Mouse (Mus musculus) neural tube, embryonic 11.5 days (tissue): Measurements from ENCODE around the gene Cybrd1. TPM values are rescaled to one million over a fixed set of nuclear protein-coding genes. Genes with fewer than 3 reads are reported as not detected.

Experiments
- ATAC-seq: fragments of 200-750 bp; cut with Nextera tagmentation; 2 replicates; pipeline ENCODE4 v1.8.0; 2017; ENCODE audit warnings: moderate number of reproducible peaks, mild to moderate bottlenecking, moderate TSS enrichment, moderate library complexity; ENCODE audit not compliant: insufficient read depth, low FRiP score, low TSS enrichment
- DNase-seq: peaks from one replicate; pipeline ENCODE4 v3.0.0-alpha.2; 2015; ENCODE audit warnings: low spot score
- H3K27ac ChIP-seq: fragments of 300-500 bp; sonication (generic); 2 replicates; pipeline ENCODE4 v1.5.1; 2014; ENCODE audit warnings: low read depth, mild to moderate bottlenecking, low read length
- H3K27me3 ChIP-seq: fragments of 300-500 bp; sonication (generic); 2 replicates; pipeline ENCODE4 v1.6.1; 2014; ENCODE audit warnings: mild to moderate bottlenecking, low read length, mixed read lengths; ENCODE audit not compliant: control insufficient read depth, insufficient read depth
- H3K36me3 ChIP-seq: fragments of 300-500 bp; sonication (generic); 2 replicates; pipeline ENCODE4 v1.6.1; 2014; ENCODE audit warnings: mild to moderate bottlenecking, low read length, moderate library complexity, mixed read lengths; ENCODE audit not compliant: control insufficient read depth, insufficient read depth
- H3K4me1 ChIP-seq: fragments of 300-500 bp; sonication (generic); 2 replicates; pipeline ENCODE4 v1.6.1; 2014; ENCODE audit warnings: low read length, mixed read lengths; ENCODE audit not compliant: control insufficient read depth, insufficient read depth
- H3K4me2 ChIP-seq: fragments of 300-500 bp; sonication (generic); 2 replicates; pipeline ENCODE4 v1.6.1; 2014; ENCODE audit warnings: low read depth, mild to moderate bottlenecking, moderate library complexity
- H3K4me3 ChIP-seq: fragments of 300-500 bp; sonication (generic); 2 replicates; pipeline ENCODE4 v1.5.1; 2014; ENCODE audit warnings: low read depth, low read length
- H3K9ac ChIP-seq: fragments of 300-500 bp; sonication (generic); 2 replicates; pipeline ENCODE4 v1.6.1; 2014; ENCODE audit warnings: mild to moderate bottlenecking, low read length
- H3K9me3 ChIP-seq: fragments of 300-500 bp; sonication (generic); 2 replicates; pipeline ENCODE4 v1.6.1; 2016; ENCODE audit warnings: low read length; ENCODE audit not compliant: control insufficient read depth
- WGBS: fragments of 180-500 bp; shearing (Covaris S2); extraction: QIAGEN DNeasy Blood & Tissue Kit; methylation state at CpG from one replicate; pipeline ENCODE4 v1.1.7; 2014; 5-methylcytosine and 5-hydroxymethylcytosine counted together
- polyA plus RNA-seq: library from polyadenylated mRNA; unstranded; fragments of >200 nt; fragmentation: Nextera tagmentation; extraction: Ambion mirVana; gene quantifications from 2 replicates; pipeline ENCODE4 v1.2.1, GENCODE M21; 2014

Cybrd1 gene
- polyA plus RNA-seq, 1 experiment from 2014 or later, result 0.27 TPM

DNA sequence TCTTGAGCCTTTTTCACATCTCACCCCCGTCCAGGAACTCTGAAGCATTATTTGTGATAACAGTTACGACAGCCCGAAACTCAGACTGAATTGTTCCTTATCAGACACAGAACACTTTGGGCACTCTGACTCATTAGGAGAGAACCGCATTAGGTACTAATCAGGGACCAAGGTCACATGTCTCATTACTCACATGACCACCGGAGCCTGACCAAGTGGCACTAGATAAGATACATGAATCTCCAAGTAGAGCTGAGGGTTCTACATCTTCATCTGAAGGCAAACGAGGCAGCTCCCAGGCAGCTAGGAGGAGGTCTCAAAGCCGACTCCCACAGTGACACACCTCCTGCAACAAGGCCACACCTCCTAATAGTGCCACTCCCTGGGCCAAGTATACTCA lies 21.6 kb upstream of the Cybrd1 start:
- DNase-seq (no peak), ATAC-seq (no peak)
- WGBS, result 88% methylated on average over 7 of the region's 7 CpGs
- Histone ChIP-seq H3K27me3 (no peaks in the 10 kb centered on the region), H3K4me2 (no peak overlapping the region), H3K4me1 (no peaks in the 10 kb centered on the region), H3K27ac (no peak overlapping the region), H3K9me3 (no peaks in the 10 kb centered on the region), H3K36me3 (no peaks in the 10 kb centered on the region), H3K9ac (no peak overlapping the region), H3K4me3 (no peak overlapping the region)

DNA sequence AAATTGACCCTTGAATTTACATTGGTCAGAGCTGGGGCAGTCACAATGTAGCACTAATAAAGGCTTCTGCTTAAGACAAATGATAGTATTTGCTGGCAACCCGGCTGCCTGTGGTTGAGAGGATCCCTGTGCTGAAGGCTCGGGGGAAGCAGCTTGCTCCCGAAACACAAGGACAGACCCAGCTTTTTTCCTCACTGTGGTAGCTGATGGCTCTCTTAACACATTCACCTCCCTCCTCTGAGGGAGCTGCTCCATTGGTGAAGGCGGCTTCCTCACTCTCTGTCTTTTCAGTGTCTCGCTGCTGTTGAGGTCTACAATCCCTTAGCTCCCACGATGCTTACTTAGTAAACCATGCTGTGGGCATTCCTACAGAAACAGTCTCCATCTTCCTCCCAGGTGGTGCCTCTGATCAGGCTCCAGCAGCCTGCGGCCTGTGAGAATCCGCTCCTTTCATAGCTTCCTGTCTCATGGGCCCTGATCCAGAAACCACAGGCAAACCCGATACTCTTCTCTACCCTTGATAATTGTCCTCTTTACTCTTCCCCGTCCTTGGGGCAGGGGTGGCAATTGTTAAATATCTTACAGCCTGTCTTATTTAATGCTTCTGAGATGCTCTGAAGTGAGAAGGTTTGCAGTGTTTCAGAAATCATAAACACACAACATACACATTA lies 15.0 kb upstream of the Cybrd1 start:
- Histone ChIP-seq H3K4me2 (no peak overlapping the region), H3K36me3 (no peaks in the 10 kb centered on the region), H3K9me3 (no peaks in the 10 kb centered on the region), H3K27ac (no peak overlapping the region), H3K9ac (no peak overlapping the region), H3K4me1 (no peaks in the 10 kb centered on the region), H3K4me3 (no peak overlapping the region), H3K27me3 (no peaks in the 10 kb centered on the region)
- ATAC-seq, result no peak
- no peak for DNase-seq
- WGBS, result 89% methylated on average over 10 of the region's 10 CpGs

DNA sequence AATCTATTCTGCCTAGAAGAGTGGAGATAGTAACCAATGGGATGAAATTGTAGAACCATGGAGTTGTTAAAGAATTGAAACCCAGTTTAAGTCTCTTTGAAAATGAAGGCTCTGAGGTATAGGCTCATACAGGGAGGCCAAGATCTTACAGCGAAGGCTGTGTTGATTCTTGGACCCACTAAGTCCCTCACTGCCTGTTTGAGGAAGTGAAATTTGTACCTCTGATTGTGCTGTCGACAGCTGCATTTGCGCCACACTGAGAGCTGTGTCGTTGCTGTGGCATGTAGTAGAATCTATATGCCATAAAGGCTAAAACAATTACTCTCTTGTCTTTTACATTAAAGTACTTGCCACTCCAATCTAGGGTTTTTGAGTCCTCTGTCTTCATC lies 14.4 kb upstream of the Cybrd1 start:
- H3K36me3 ChIP-seq, result no peaks in the 10 kb centered on the region
- no peak overlapping the region for H3K4me3 ChIP-seq
- H3K9me3 ChIP-seq, result no peaks in the 10 kb centered on the region
- H3K9ac ChIP-seq, result no peak overlapping the region
- DNase-seq (no peak), ATAC-seq (no peak)
- no peaks in the 10 kb centered on the region for H3K4me1 ChIP-seq
- no peak overlapping the region for H3K4me2 ChIP-seq
- WGBS, result 92% methylated on average over 4 of the region's 4 CpGs
- H3K27ac ChIP-seq, result no peak overlapping the region
- no peaks in the 10 kb centered on the region for H3K27me3 ChIP-seq

DNA sequence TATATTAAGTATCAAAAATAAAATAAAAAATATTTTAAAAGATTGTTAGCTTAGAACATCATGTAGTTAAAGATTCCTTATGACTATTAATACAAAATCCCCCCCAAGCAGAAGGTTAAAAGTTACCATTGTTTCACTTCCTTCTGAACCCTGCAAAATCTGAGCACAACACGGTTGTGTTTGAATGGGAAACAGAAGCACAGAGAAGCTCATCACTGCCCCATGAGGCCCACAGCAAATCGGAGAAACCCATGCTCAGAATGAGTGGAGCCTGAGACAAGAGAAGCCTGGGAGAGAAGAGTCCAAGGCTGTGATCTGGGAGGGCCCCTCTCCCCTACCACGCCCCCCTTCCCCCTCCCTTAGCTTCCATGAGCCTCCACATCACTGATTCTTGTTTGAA lies 13.0 kb upstream of the Cybrd1 start:
- H3K4me2 ChIP-seq, result no peak overlapping the region
- H3K4me3 ChIP-seq, result no peak overlapping the region
- no peak for DNase-seq
- no peaks in the 10 kb centered on the region for H3K36me3 ChIP-seq
- H3K4me1 ChIP-seq, result no peaks in the 10 kb centered on the region
- 72% methylated on average over 3 of the region's 3 CpGs for WGBS
- no peaks in the 10 kb centered on the region for H3K27me3 ChIP-seq
- no peaks in the 10 kb centered on the region for H3K9me3 ChIP-seq
- no peak overlapping the region for H3K9ac ChIP-seq
- H3K27ac ChIP-seq, result no peak overlapping the region
- ATAC-seq, result no peak

DNA sequence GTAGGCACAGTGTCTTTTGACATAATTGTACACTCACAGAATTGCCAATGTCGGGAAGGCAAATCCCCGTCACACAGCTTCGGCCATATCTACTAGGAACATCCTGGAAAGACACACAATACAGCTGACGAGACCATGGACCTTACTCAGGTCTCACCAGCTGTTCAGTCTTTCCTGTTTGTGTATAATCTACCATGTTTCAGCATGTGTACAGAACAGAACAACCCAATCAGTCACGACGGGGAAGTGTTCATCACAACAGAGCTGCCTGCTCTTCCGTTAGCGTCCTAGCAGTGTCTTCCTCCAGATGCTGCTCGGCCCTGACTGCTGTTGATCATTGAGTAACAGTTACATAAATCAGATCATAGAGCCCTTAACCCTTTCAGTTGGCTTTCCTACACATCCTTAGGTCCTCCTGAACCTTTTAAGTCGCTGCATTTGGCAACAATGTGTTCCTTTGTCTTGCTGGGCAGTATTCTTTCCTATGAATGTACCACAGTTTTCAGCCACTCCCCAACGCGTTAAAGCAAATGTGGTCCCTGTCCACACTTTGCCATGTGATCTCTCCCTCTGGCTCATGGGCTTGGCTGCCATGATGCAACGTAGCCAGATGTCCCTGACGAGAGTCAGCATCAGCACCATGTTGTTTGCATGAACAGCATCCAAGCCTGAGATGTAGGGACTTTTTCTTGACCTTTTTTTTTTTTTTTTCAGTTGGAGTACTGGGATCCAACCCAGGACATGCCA lies 12.1 kb upstream of the Cybrd1 start:
- no peak overlapping the region for H3K4me3 ChIP-seq
- no peak overlapping the region for H3K27ac ChIP-seq
- no peak overlapping the region for H3K9ac ChIP-seq
- no peaks in the 10 kb centered on the region for H3K9me3 ChIP-seq
- WGBS, result 84% methylated on average over 14 of the region's 14 CpGs
- no peaks in the 10 kb centered on the region for H3K4me1 ChIP-seq
- DNase-seq (no peak), ATAC-seq (no peak)
- H3K4me2 ChIP-seq, result no peak overlapping the region
- H3K27me3 ChIP-seq, result no peaks in the 10 kb centered on the region
- H3K36me3 ChIP-seq, result no peaks in the 10 kb centered on the region

DNA sequence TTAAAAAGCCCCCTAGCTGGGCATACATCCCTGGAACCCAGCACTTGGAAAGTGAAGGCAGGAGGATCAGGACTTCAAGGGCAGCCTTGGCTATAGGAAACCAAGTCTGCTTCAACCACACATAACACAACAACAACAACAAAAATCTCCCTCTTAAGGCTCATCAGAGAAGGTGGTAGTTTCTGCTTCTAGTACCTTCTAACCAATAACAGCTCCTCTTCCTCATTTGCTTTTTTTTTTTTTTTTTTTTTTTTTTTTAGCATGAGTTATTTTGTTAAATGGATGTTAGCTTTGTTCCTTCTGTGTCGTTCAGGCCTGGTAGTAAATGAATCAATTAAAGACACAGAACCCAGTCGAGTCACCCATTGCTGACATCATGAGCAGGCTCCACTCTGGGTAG lies 10.5 kb upstream of the Cybrd1 start:
- H3K27me3 ChIP-seq, result no peaks in the 10 kb centered on the region
- no peak overlapping the region for H3K4me2 ChIP-seq
- H3K9ac ChIP-seq, result no peak overlapping the region
- no peak for ATAC-seq
- H3K4me1 ChIP-seq, result no peaks in the 10 kb centered on the region
- H3K36me3 ChIP-seq, result no peaks in the 10 kb centered on the region
- no peak overlapping the region for H3K4me3 ChIP-seq
- no peak overlapping the region for H3K27ac ChIP-seq
- H3K9me3 ChIP-seq, result no peaks in the 10 kb centered on the region
- DNase-seq, result no peak
- 74% methylated on average over 2 of the region's 2 CpGs for WGBS

DNA sequence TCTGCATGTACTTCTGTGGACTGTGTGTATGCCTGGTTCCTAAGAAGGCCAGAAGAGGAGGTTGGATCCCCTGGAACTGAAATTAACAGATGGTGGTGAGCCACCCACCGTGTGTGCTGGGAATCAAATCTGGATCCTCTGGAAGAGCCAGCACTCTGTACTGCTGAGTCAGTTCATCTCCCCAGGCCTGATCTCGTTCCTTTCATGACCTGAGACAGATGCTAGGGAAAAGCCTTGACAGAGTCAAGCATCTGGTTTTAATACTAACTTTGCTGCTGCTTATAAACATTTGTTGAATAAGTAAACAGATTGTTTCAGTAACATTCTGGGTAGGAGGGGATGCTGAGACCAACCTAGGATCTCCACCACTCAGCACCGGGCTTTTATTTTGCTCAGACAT lies 9.2 kb upstream of the Cybrd1 start:
- ATAC-seq (no peak), DNase-seq (no peak)
- Histone ChIP-seq H3K27me3 (no peaks in the 10 kb centered on the region), H3K4me2 (no peak overlapping the region), H3K9ac (no peak overlapping the region), H3K9me3 (no peaks in the 10 kb centered on the region), H3K36me3 (no peaks in the 10 kb centered on the region), H3K4me1 (no peaks in the 10 kb centered on the region), H3K27ac (no peak overlapping the region), H3K4me3 (no peak overlapping the region)
- WGBS, result 86% methylated on average over 3 of the region's 3 CpGs

DNA sequence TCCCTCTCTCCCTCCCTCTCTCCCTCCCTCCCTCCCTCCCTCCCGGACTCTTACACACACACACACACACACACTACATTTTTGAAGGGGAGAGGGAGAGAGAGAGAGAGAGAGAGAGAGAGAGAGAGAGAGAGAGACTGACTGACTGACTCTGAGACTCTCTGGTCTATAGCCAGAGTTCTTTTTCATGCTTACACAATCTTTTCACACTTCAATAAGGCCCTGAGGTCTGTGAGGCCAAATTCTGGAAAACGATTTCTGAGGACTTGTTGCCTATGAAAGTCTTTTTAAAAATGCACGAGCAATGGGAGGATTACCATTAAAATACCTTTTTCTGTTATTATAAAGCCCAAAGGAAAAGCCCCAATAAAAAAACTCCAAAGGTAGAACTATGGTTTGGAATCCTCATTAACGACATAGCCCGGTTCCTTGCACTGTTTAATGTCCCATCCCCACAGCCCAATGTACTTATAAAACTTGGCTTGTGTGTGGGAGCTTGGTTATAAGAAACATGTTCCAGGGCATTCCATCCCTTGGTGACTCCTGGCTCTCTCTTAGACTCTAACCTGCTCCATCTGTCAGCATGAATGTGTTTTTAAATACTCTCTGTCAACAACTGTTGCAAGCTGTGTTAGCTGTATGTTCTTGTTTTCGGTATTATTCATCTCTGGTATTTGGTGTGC lies 4.1 kb upstream of the Cybrd1 start:
- no peak for DNase-seq
- H3K4me2 ChIP-seq, result no peak overlapping the region
- no peaks in the 10 kb centered on the region for H3K9me3 ChIP-seq
- no peak overlapping the region for H3K4me3 ChIP-seq
- H3K4me1 ChIP-seq, result no peaks in the 10 kb centered on the region
- no peaks in the 10 kb centered on the region for H3K36me3 ChIP-seq
- 84% methylated on average over 6 of the region's 6 CpGs for WGBS
- no peak for ATAC-seq
- H3K27me3 ChIP-seq, result peaks cover 6% of the 10 kb centered on the region; the same call in 1 of the 2 replicates
- no peak overlapping the region for H3K9ac ChIP-seq
- H3K27ac ChIP-seq, result no peak overlapping the region

DNA sequence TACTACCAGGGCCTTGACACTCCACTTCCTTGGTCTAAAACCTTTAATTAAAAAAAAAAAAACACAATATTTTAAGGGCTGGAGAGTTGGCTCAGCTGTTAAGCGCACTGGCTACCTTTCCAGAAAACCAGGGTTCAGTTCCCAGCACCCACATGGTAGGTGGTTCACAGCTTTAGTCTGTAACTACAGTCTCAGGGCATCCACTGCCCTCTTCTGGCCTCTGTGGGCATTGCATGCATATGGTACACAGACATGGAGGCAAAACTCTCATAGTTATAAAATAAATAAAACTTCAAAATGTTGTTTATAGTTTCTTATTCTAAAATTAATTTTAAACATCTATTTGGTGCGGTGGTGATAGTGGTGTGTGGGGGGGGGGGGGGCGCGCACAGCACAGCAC lies 1.6 kb upstream of the Cybrd1 start:
- H3K9ac ChIP-seq, result no peak overlapping the region
- H3K9me3 ChIP-seq, result no peaks in the 10 kb centered on the region
- H3K4me1 ChIP-seq, result no peaks in the 10 kb centered on the region
- no peaks in the 10 kb centered on the region for H3K36me3 ChIP-seq
- H3K27ac ChIP-seq, result no peak overlapping the region
- WGBS, result 94% methylated on average over 4 of the region's 4 CpGs
- H3K27me3 ChIP-seq, result peaks cover 6% of the 10 kb centered on the region; the same call in 1 of the 2 replicates
- no peak for DNase-seq
- ATAC-seq, result no peak
- H3K4me3 ChIP-seq, result no peak overlapping the region
- no peak overlapping the region for H3K4me2 ChIP-seq
